Mouse (Mus musculus) liver, adult 2 months (tissue): ENCODE measurements around the gene Iqca.

Source experiments
- CTCF ChIP-seq: fragments of 200-500 bp; IDR thresholded peaks from 2 replicates; pipeline ENCODE4 v1.5.1; 2011; ENCODE audit warnings: low read depth, low read length, control low read depth
- POLR2A ChIP-seq: fragments of 200-500 bp; IDR thresholded peaks from 2 replicates; pipeline ENCODE4 v1.6.1; 2011; ENCODE audit warnings: low read length, control low read depth; ENCODE audit not compliant: insufficient read depth; ENCODE audit errors: extremely low read depth

GRCm38 (mm10) chr1:90202207-90202978 lies 49.2 kb upstream of the Iqca start:
- TF ChIP-seq CTCF (peak; percentile 22; the same call in 1 of the 2 replicates), POLR2A (no peak)
